Mouse (Mus musculus) CD8-positive naive resting alpha-beta T cell, adult 2 months (primary cell): ENCODE measurements around the gene Stk10.
"Not testable (repeated sequence)": the region's sequence is repeated elsewhere in the genome, so short reads cannot be mapped to it uniquely, and the experiment has no call there.

ENCODE experiments used
- DNase-seq, 2 experiments: peaks; one replicate each; pipeline ENCODE4 v3.0.0; 2022; ENCODE audit warnings: low read depth in 2 of 2, low spot score in 2 of 2

Stk10 gene

GRCm38 (mm10) chr11:32594122-32594521 is 61.0 kb downstream of the Stk10 start:
- DNase-seq = no peak

DNA sequence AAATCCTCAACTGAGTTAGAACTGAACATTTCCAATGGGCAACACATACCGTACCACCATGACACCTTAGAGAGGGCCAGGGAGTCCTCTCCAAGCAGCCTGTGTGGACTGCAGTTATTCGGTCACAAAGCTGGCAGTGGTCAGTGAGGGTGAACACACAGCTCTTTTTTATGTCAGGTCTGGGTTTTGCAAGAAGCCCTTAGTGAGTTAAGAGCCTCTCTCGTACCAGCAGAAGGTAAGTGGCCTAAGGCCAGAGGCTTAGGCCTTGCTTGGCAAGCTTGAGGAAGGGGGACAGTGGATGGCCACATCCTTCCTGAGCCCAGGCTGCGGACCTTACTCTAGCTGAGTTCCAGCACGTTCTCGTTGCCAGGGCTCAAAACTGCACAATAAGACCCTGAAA is 67.3 kb downstream of the Stk10 start:
- no peak for DNase-seq

DNA sequence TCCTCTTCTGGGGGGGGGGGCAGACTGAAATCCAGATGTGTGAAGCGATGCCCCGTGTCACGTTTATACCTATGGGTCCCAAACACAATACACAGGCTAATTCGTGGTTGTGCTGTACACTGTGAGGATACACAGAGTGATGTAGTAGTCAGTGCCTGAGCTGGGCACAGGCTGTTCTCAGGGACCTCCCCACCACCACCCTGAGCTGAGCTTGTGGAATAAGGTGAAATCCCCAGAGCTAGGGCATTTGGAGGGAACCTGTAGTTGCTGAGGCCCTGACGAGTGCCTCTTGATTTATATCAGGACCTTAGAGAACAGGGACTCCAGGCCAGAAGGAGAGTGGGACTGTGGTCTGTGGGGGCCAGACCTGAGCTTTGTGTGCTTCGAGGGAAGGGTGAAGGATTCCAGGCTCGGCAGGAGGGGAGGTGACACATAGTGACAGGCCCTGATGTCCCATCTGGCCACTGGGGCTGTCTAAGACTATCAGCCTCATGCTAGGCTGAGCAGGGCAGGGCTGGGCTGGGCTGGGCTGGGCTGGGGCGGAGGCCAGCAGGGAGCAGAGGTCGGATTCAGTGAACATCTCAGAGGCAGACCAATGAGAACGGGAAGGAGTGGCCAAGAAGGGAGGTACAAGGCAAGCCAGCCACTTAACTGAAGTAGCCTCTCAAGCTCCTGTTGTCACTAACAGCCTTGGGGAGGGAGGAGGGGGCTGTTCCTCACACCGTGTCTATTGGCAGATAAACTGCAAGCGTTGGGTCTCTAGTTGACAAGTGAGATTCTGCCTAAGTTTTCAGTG is 68.6 kb downstream of the Stk10 start:
- DNase-seq = no peak

DNA sequence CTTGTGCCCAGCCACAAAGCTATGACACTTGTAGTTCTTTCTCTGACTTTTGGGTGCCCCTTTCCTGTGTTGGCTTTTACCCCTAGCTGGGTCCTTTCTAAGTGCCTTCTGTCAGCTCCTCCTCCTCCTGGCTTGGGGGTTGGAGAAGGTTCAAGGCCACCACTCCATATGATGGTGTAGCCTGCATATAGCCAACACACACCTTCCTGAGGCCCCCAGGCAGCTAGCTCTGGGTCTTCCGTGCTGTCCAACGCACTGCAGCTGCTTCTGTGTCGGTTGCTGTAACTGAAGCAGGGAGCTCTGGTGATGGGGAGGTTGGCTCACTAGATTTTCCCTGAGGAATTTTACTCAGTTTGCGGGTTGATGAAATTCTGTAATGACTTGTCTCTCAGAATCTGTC is 71.6 kb downstream of the Stk10 start:
- no peak for DNase-seq

DNA sequence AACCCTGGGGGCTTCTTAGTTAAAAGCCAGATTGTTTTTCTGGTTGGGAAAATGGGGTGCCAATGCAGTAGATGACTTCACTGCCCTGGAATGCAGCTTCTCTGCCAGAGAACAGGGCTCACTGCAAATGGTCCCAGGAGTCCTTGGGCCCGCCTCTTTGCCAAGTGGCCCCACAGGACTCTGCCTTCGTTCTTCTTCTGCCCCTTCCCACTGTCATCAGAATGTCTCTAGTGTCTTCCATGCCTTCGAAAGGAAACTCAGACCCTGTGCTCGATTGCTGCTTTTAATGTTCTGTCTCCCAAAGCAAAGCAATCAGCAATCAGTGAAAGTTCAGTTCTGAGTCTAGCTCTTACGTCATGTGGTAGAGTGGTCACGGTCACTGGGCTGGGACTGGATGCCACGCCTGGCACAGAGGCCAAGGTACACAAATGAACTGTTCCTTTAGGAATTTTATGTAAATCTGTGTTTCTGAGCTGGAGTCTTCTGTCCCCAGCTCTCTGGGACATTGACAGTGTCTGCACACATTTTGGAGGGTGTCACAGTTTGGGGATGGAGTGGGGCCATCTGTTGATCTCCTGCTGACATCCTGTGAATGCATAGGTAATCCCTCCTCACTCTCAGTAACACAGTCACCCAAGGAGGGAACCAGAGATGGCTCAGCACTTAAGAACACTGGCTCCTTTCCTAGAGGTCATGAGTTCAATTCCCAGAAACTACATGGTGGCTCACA is 72.2 kb downstream of the Stk10 start:
- DNase-seq = no peak

GRCm38 (mm10) chr11:32605907-32606306 is 72.8 kb downstream of the Stk10 start:
- no peak for DNase-seq

DNA sequence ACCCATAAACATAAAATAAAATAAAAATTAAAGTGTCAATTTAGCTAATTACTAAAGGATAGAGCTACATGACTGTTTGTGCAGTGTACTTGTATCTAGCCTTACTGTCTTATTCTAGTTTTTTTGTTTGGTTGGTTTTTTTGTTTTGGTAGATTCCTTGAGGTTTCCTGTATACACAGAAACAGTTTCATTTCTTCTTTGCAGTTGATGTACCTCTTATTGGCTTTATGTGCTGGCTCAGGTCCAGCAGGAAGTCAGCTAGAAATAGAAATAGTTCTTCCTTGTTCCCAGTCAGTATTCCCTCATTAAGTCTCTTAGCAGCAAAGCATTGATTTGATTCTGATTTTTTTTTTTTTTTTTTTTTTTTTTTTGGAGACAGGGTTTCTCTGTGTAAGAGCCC is 74.2 kb downstream of the Stk10 start:
- DNase-seq = no peak

DNA sequence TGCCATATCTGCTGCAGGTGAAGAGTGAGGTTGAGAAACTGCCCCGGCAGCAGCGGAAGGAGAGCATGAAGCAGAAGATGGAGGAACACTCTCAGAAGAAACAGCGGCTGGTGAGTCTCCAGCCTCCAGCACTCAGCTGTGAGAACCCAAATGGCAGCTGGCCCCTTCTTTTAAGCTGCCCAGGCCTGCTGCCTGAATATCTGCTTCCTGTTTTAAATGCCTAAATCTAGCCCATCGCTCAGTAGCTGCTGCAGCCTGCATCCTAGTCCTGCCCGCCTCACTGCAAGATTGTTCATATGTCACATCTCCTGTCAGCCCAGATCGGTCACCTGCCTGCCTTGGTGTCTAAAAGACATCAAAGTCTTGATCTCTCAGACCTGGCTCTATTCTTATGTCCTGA is 77.5 kb downstream of the Stk10 start:
- no peak for DNase-seq

- DNase-seq = no peak
These were observed 79.2 kb downstream of the Stk10 start for GRCm38 (mm10) chr11:32612304-32612703.

- DNase-seq = no peak
These were observed 81.4 kb downstream of the Stk10 start for GRCm38 (mm10) chr11:32614463-32614862.

DNA sequence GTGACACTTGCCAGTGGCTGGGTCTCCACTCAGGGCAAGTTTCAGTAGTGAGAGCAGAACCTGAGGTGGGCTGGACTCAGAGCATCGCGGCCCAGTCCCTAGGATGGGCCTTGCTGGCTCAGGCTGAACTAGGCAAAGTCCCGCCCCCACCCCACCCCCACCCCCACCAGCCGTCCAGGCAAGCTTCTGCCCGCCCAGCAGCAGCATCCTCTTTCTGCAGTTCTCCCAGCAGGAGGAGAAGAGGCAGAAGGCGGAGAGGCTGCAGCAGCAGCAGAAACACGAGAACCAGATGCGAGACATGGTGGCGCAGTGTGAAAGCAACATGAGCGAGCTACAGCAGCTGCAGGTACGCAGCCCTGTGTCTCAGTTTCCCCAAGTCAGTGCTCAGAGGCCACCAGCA is 82.5 kb downstream of the Stk10 start:
- no peak for DNase-seq

DNA sequence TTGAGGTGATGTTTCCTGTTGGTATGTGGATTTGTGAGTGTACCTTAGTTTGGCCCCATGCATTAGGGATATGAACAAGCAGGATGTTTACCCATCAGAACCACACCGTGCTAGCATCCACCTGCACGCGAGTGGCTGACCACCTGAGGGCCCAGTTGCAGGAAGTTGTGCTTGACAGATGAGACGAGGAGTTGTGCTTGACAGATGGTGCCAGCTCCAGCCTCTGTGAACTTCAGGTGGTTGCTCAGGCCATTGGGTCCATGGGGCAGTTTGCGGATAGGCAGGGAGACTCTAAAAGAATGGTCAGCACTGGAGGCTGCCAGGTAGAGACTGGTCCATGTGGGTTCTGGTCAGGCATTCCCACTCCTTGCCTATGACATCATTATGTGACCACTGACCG is 83.0 kb downstream of the Stk10 start:
- DNase-seq = no peak

DNA sequence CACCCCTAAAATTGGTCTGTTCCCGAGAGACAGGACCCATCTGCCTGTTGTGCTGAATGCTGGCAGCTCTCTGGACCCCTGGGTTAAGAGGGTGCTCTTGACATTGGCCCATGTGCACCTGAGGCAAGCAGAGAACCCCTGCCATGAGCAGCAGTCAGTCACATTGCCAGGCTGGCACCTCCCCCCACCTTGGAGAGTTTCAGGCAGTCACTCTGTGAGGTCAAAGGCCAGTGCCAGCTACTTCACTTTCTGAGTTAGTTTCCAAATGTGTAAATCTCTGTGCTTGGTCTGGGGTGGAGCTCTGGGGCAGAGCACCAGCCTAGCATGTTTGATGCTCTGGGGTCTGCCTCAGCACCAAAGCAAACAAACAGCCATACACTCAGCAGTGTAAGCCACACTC is 84.9 kb downstream of the Stk10 start:
- no peak for DNase-seq

DNA sequence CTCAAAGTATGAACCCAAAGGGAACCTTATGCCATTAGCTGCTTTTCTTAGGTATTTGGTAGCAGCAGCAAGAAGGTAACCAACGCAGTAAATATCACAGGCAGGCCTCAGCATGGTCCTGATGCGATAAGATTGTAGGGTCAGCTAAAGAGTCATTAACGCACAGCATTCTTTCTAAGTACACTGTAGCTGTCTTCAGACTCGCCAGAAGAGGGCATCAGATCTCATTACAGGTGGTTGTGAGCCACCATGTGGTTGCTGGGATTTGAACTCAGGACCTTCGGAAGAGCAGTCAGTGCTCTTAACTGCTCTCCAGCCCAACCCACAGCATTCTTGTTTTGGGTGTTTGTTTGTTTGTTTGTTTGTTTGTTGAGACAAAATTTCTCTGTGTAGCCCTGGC is 85.5 kb downstream of the Stk10 start:
- not testable (repeated sequence) for DNase-seq

GRCm38 (mm10) chr11:32619257-32619816 is 86.2 kb downstream of the Stk10 start:
- no peak for DNase-seq

DNA sequence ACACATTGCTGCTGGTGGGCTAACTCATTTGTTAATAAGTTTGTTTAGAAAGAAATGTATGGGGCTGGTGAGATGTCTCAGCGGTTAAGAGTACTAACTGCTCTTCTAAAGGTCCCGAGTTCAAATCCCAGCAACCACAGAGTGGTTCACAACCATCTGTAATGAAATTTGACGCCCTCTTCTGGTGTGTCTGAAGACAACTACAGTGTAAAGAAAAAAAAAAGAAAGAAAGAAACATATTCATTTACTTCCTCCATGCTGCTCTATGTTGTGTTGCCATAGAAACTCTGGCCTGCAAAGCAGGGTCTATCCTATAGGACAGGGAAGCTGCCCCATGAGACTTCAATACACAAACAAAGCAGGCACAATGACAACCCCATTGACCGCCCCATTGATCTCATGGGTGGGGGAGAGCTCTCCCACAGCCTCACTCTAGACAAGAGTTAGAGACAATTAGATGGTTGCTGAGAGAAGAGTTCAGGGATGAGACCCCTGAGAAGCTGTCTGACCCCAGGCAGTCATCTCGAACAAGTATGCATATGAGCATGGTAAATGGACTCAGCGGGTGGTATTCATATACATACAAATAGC is 86.9 kb downstream of the Stk10 start:
- no peak for DNase-seq

- DNase-seq = no peak
These were observed 88.8 kb downstream of the Stk10 start for GRCm38 (mm10) chr11:32621831-32622478.

DNA sequence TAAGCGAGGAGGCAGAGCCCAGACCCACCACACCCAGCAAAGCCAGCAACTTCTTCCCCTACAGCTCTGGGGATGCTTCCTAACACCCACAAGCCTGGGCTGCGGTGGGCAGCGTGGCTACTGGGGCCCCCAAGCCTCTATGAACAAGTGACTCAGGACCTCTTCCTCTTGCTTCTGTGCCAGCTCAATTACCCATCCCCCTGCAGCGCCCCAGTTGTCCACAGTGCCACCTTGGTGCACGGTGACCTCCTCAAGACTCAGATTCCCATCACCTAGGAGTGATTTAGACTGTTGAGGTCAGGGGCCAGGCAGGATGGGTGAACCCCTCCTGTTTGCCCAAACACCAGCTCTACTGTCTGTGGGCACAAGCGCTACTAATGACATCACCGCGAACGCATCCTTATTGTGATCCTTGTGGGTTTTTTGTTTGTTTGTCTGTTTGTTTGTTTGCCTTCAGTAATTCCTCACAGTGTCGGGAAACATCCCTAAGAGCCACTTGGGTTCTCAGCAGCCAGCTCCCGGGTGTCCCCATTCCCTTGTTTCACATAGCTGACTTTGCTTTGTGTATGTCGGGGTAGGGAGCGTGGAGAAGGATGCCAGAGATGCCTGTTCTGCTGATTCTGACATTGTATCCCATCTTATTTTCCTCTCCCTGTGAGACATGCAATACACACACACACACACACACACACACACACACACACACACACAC is 89.5 kb downstream of the Stk10 start:
- no peak for DNase-seq

GRCm38 (mm10) chr11:32623236-32623635 is 90.1 kb downstream of the Stk10 start:
- no peak for DNase-seq

- DNase-seq = no peak
These were observed 90.8 kb downstream of the Stk10 start for GRCm38 (mm10) chr11:32623912-32624311.

- DNase-seq = peak in 1 of 2 experiments; percentile 37
These were observed 92.6 kb downstream of the Stk10 start for GRCm38 (mm10) chr11:32625677-32626076.
